Mouse (Mus musculus) midbrain, embryonic 15.5 days (tissue): ENCODE data around the gene Nr1h2. TPM values are rescaled to one million over a fixed set of nuclear protein-coding genes. Genes with fewer than 3 reads are reported as not detected.

Source experiments
- ATAC-seq: fragments of 200-750 bp; cut with Nextera tagmentation; replicated peaks from 2 replicates; pipeline ENCODE4 v1.8.0; 2017; ENCODE audit warnings: moderate TSS enrichment
- H3K27ac ChIP-seq: fragments of 300-500 bp; sonication (generic); 2 replicates; pipeline ENCODE4 v1.5.1; 2015; ENCODE audit warnings: mild to moderate bottlenecking, inconsistent platforms
- H3K27me3 ChIP-seq: fragments of 300-500 bp; sonication (generic); replicated peaks from 2 replicates; pipeline ENCODE4 v1.6.1; 2015; ENCODE audit warnings: inconsistent platforms
- H3K36me3 ChIP-seq: fragments of 300-500 bp; sonication (generic); replicated peaks from 2 replicates; pipeline ENCODE4 v1.6.1; 2015; ENCODE audit warnings: inconsistent platforms
- H3K4me1 ChIP-seq: fragments of 300-500 bp; sonication (generic); 2 replicates; pipeline ENCODE4 v1.6.1; 2015; ENCODE audit warnings: inconsistent platforms
- H3K4me2 ChIP-seq: fragments of 300-500 bp; sonication (generic); 2 replicates; pipeline ENCODE4 v1.6.1; 2015; ENCODE audit warnings: inconsistent platforms, mild to moderate bottlenecking, moderate library complexity
- H3K4me3 ChIP-seq: fragments of 300-500 bp; sonication (generic); 2 replicates; pipeline ENCODE4 v1.5.1; 2015; ENCODE audit warnings: mild to moderate bottlenecking, inconsistent platforms
- H3K9ac ChIP-seq: fragments of 300-500 bp; sonication (generic); 2 replicates; pipeline ENCODE4 v1.6.1; 2015; ENCODE audit warnings: mild to moderate bottlenecking, inconsistent platforms
- H3K9me3 ChIP-seq: fragments of 300-500 bp; sonication (generic); 2 replicates; pipeline ENCODE4 v1.6.1; 2016; ENCODE audit warnings: inconsistent platforms
- WGBS: fragments of 180-500 bp; shearing (Covaris S2); methylation state at CpG from one replicate; pipeline ENCODE4 v1.1.7; 2015; ENCODE audit warnings: mixed read lengths; 5-methylcytosine and 5-hydroxymethylcytosine counted together
- microRNA-seq: library from miRNA; unstranded; fragments of <30 nt; microRNA quantifications from one replicate; pipeline ENCODE4, GENCODE M21; 2016
- polyA plus RNA-seq: library from polyadenylated mRNA; unstranded; fragments of >200 nt; fragmentation: Nextera tagmentation; extraction: Ambion mirVana; gene quantifications from 2 replicates; pipeline ENCODE4 v1.2.1, GENCODE M21; 2015

Gene Nr1h2
- polyA plus RNA-seq, 1 experiment from 2014 or later, result 61.1 TPM

DNA sequence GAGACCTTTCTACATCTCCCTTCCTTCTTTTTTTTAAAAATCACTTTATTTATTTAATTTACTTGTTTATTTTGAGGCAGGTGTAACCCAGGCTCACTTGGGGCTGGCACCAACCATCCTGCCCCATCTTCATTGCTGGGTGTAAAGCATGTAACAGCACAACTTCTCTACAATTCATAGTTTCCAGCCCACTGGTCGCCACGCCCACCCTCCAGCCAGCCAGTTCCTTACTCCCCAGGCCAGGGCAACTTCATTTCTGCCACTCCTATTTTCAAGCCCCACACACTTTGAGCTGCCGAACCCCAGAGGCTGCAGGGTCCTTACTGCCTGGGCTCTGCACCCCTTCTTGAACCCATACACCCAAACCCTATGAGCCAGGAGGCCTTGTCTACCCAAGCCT lies 32.8 kb downstream of the Nr1h2 start:
- no peaks in the 10 kb centered on the region for H3K9me3 ChIP-seq
- H3K9ac ChIP-seq, result no peak overlapping the region
- peaks cover 25% of the 10 kb centered on the region for H3K27me3 ChIP-seq

DNA sequence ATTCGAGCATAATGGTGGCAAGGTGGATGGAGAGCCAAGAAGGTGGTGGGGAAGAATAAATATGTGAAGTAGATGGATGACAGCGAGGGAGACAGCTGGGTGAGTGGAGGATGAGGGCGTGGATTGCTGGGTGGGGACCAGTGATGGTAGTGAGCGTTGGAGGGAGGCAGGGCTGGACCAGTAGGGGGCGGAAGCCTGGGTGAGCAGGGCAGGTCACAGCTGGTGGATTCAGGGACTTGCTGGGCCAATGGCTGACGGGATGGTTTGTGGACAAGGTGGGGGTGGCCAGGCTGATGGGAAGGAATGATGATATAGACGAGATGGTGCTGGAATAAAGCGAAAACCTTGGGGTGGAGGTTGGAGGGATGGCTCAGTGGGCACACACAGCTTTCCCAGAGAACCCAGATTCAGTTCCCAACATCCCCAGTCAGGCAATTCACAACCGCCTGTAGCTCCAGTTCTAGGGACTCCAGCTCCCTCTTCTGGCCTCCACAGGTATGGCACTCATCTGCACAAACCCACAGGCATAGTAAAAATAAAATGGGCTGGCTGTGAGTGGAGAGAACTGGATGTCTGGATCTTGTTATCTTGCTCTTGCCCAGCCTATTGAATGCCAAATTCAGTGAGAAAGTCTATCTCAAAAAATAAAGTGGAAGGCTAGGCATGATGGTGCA lies 34.4 kb downstream of the Nr1h2 start:
- Histone ChIP-seq H3K36me3 (no peaks in the 10 kb centered on the region), H3K9ac (no peak overlapping the region), H3K27me3 (peaks cover 14% of the 10 kb centered on the region), H3K27ac (no peak overlapping the region), H3K4me2 (no peak overlapping the region), H3K9me3 (no peaks in the 10 kb centered on the region), H3K4me3 (no peak overlapping the region), H3K4me1 (peaks cover 4% of the 10 kb centered on the region; the same call in 1 of the 2 replicates)
- WGBS, result 76% methylated on average over 9 of the region's 9 CpGs
- ATAC-seq, result no peak

More for the DNA sequence above, 32.8 kb downstream of the Nr1h2 start:
- Histone ChIP-seq H3K4me1 (peaks cover 6% of the 10 kb centered on the region; the same call in 1 of the 2 replicates), H3K36me3 (no peaks in the 10 kb centered on the region), H3K4me3 (no peak overlapping the region), H3K27ac (no peak overlapping the region), H3K4me2 (no peak overlapping the region)
- WGBS, result 67% methylated on average over 3 of the region's 3 CpGs
- ATAC-seq, result no peak

DNA sequence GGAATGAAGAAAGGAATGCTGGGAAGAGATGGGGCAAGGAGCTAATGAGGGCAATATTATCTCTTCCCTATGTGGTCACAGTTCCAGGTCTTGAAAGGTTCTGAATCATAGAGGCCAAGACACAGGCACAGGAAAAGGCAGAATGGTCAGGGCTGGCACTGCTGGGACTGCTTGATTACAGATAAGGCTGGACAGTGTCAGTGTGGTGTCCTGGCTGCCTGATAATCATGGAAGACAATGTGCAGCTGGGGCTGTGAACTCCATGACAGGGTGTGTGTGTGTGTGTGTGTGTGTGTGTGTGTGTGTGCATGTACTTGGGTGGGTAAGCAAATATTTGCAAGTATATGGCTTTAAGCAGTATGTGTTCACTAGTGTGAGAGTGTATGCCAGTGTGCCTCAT lies 46.3 kb downstream of the Nr1h2 start:
- no peaks in the 10 kb centered on the region for H3K9me3 ChIP-seq

GRCm38 (mm10) chr7:44501563-44502115 lies 52.1 kb downstream of the Nr1h2 start:
- no peaks in the 10 kb centered on the region for H3K27me3 ChIP-seq
- no peaks in the 10 kb centered on the region for H3K36me3 ChIP-seq
- 37% methylated on average over 5 of the region's 5 CpGs for WGBS
- peaks cover 7% of the 10 kb centered on the region for H3K4me1 ChIP-seq
- H3K9ac ChIP-seq, result no peak overlapping the region
- peak; percentile 48; the same call in 1 of the 2 replicates for ATAC-seq
- H3K4me2 ChIP-seq, result no peak overlapping the region
- no peak overlapping the region for H3K27ac ChIP-seq
- H3K9me3 ChIP-seq, result no peaks in the 10 kb centered on the region
- no peak overlapping the region for H3K4me3 ChIP-seq

More for the DNA sequence above, 46.3 kb downstream of the Nr1h2 start:
- no peaks in the 10 kb centered on the region for H3K36me3 ChIP-seq
- no peak overlapping the region for H3K27ac ChIP-seq
- H3K9ac ChIP-seq, result no peak overlapping the region
- H3K4me2 ChIP-seq, result no peak overlapping the region
- H3K27me3 ChIP-seq, result 0 out of 2 replicates have a peak, but pooled peaks cover 8% of the 10 kb centered on the region
- H3K4me3 ChIP-seq, result no peak overlapping the region
- no peaks in the 10 kb centered on the region for H3K4me1 ChIP-seq
- no peak for ATAC-seq

DNA sequence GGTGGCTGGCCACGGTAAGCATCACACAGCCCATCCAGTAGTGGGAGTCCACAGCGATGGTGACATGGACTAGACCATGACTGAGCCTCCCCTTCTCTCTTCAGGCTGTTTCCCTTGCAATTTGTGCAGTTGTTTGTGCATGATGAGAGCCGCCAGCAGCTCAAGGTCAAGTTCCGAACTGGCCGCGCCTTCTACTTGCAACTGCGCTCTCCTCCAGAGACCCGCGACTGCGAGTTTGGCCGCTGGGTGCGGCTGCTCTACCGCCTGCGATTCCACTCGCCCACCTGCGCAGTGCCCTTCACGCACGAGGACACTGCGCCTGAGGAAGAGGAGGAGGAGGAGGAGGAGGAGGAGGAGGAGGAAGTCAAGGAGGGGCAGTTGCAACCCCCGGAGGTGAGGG lies 53.7 kb downstream of the Nr1h2 start:
- WGBS, result 53% methylated on average over 20 of the region's 20 CpGs
- no peaks in the 10 kb centered on the region for H3K27me3 ChIP-seq
- no peak overlapping the region for H3K27ac ChIP-seq
- no peak overlapping the region for H3K4me3 ChIP-seq
- H3K4me2 ChIP-seq, result no peak overlapping the region
- no peaks in the 10 kb centered on the region for H3K9me3 ChIP-seq
- H3K36me3 ChIP-seq, result no peaks in the 10 kb centered on the region
- H3K9ac ChIP-seq, result no peak overlapping the region
- peaks cover 15% of the 10 kb centered on the region for H3K4me1 ChIP-seq
- no peak for ATAC-seq

Small RNA genes within 50 kb of the gene (microRNA-seq; reads per million reads assigned to microRNA genes)
- gene Mir7053, result not detected

Other genes with a start within 250 kb of the Nr1h2 start
- gene Clec11a, start 247.0 kb downstream of the Nr1h2 start, polyA plus RNA-seq, result 3.6 and 3.9 TPM in 2 replicates
- gene Shank1, start 243.7 kb downstream of the Nr1h2 start, polyA plus RNA-seq, result 39.8 and 46.5 TPM in 2 replicates
- 56.3 and 57.2 TPM in 2 replicates for gene Syt3, start 169.8 kb downstream of the Nr1h2 start, polyA plus RNA-seq
- 2.1 and 2.6 TPM in 2 replicates for gene 1700008O03Rik, start 168.1 kb downstream of the Nr1h2 start, polyA plus RNA-seq
- 16.7 and 18.1 TPM in 2 replicates for gene Lrrc4b, start 124.9 kb downstream of the Nr1h2 start, polyA plus RNA-seq
- 5.8 and 6.0 TPM in 2 replicates for gene Aspdh, start 88.6 kb downstream of the Nr1h2 start, polyA plus RNA-seq
- gene Josd2, start 86.0 kb downstream of the Nr1h2 start, polyA plus RNA-seq, result 38.8 and 42.2 TPM in 2 replicates
- 145 and 162 TPM in 2 replicates for gene Emc10, start 57.4 kb downstream of the Nr1h2 start, polyA plus RNA-seq
- gene Fam71e1, start 57.4 kb downstream of the Nr1h2 start, polyA plus RNA-seq, result 30.1 and 36.6 TPM in 2 replicates
- gene Mybpc2, start 29.3 kb downstream of the Nr1h2 start, polyA plus RNA-seq, result 0.19 and 0.28 TPM in 2 replicates
- gene Spib, start 21.9 kb downstream of the Nr1h2 start, polyA plus RNA-seq, result 0.05 TPM in 1 of 2 replicates, not detected in the other
- 23.8 and 25.3 TPM in 2 replicates for gene Pold1, start 5.1 kb downstream of the Nr1h2 start, polyA plus RNA-seq
- gene Napsa, start 18.4 kb upstream of the Nr1h2 start, polyA plus RNA-seq, result 1.1 and 1.4 TPM in 2 replicates
- 5.8 and 8.0 TPM in 2 replicates for gene Kcnc3, start 36.7 kb upstream of the Nr1h2 start, polyA plus RNA-seq
- gene Myh14, start 116.9 kb upstream of the Nr1h2 start, polyA plus RNA-seq, result 2.3 and 2.9 TPM in 2 replicates
- gene Izumo2, start 154.8 kb upstream of the Nr1h2 start, polyA plus RNA-seq, result not detected in 2 replicates
- gene Vrk3, start 194.5 kb upstream of the Nr1h2 start, polyA plus RNA-seq, result 28.4 and 29.7 TPM in 2 replicates
- 1.4 and 1.5 TPM in 2 replicates for gene Zfp473, start 197.1 kb upstream of the Nr1h2 start, polyA plus RNA-seq